Mouse (Mus musculus): Measurements from ENCODE around the gene Creg1. TPM values are rescaled to one million over a fixed set of nuclear protein-coding genes. Genes with fewer than 3 reads are reported as not detected.

Gene Creg1
- polyA plus RNA-seq, 1 experiment from 2014 or later = 76.2 TPM

Other genes with a start within 250 kb of the Creg1 start
- gene Mpzl1, start 129.2 kb upstream of the Creg1 start, polyA plus RNA-seq (2016; fragmentation: Nextera tagmentation; extraction: Ambion mirVana) = 138 and 170 TPM in 2 replicates
- gene Rcsd1, start 54.0 kb upstream of the Creg1 start, polyA plus RNA-seq (2016; fragmentation: Nextera tagmentation; extraction: Ambion mirVana) = 100 and 130 TPM in 2 replicates
- 0.23 and 0.38 TPM in 2 replicates for gene Cd247, start 24.9 kb downstream of the Creg1 start, polyA plus RNA-seq (2016; fragmentation: Nextera tagmentation; extraction: Ambion mirVana)
- 12.9 and 18.4 TPM in 2 replicates for gene Pou2f1, start 238.9 kb downstream of the Creg1 start, polyA plus RNA-seq (2016; fragmentation: Nextera tagmentation; extraction: Ambion mirVana)